Mouse (Mus musculus) olfactory bulb, adult 2 months (tissue): ENCODE data around the gene Tfdp2.

Experiments used
- CTCF ChIP-seq: fragments of 200-500 bp; IDR thresholded peaks from 2 replicates; pipeline ENCODE4 v1.5.1; 2012; ENCODE audit warnings: low read depth, mild to moderate bottlenecking, low read length, moderate library complexity; ENCODE audit not compliant: insufficient read depth
- POLR2A ChIP-seq: fragments of 200-500 bp; IDR thresholded peaks from 2 replicates; pipeline ENCODE4 v1.6.1; 2012; ENCODE audit warnings: mild to moderate bottlenecking, low read depth, low read length, moderate library complexity; ENCODE audit not compliant: insufficient read depth

- TF ChIP-seq POLR2A (no peak), CTCF (no peak)
These were observed 27.2 kb downstream of the Tfdp2 start for GRCm38 (mm10) chr9:96223302-96223701.
